Mouse (Mus musculus): ENCODE results near the gene Rnf7.

- no peak; the same call in 1 of the 2 replicates for TF ChIP-seq CTCF (IDR thresholded peaks at IDR 0.05; ENCODE audit: low read depth, low read length)
- no peak for TF ChIP-seq GATA2 (IDR thresholded peaks at IDR 0.05; ENCODE audit: borderline replicate concordance, low read depth, low read length)
These were observed 44.7 kb upstream of the Rnf7 start for GRCm38 (mm10) chr9:96523148-96523547.

All from G1E (cell line).